Mouse (Mus musculus) kidney, adult 2 months (tissue): ENCODE measurements around the gene 2310022A10Rik.

Experiments
- CTCF ChIP-seq: fragments of 200-500 bp; conservative IDR thresholded peaks from 2 replicates; pipeline ENCODE4 v1.5.1; 2011; ENCODE audit warnings: low read depth, mild to moderate bottlenecking, control low read depth, low read length, moderate library complexity, mixed read lengths; ENCODE audit not compliant: insufficient read depth, insufficient read length
- POLR2A ChIP-seq: fragments of 200-500 bp; IDR thresholded peaks from one replicate; pipeline ENCODE4 v1.6.1; 2011; ENCODE audit warnings: low read depth, low read length, control low read depth

GRCm38 (mm10) chr7:27609285-27609684 is 56.3 kb downstream of the 2310022A10Rik start:
- TF ChIP-seq CTCF (no peak), POLR2A (no peak)
